Comparison of ENCODE assay signal across 9 mouse cellular contexts in the genomic region with DNA sequence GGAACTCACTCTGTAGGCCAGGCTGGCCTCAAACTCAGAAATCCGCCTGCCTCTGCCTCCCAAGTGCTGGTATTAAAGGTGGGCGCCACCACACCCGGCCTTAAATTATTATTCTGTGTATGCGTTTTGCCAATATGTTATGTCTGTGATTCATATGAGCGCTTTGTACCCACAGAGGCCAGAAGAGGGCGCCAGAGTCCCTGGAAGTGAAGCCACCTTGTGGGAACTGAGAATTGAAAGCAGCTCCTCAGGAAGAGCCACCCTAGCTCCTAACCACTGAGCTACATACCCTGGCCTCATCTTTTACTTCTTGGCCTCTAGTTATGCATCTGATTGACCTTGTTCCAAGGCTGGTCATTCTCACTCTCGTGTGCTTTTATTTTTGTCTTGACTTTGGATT. TPM values are rescaled to one million over a fixed set of nuclear protein-coding genes. Genes with fewer than 3 reads are reported as not detected.
A peak's percentile ranks its signal among the peaks of the same experiment; 100 is the strongest.
DNase-seq lines count a peak whose midpoint lies in the region; ATAC-seq and TF ChIP-seq lines count a peak whose summit lies in the region.
"Had no signal": no experiment of that assay in that cellular context is flagged by ENCODE, and none has a peak within 500 bp of the region (broad histone marks: within the 10 kb centered on the region; RNA-seq: fewer than 3 reads in every experiment).

No protein-coding gene starts in this region.

- TF ChIP-seq POLR2A in heart, adult 2 months (IDR thresholded peaks at IDR 0.05; ENCODE audit: insufficient read depth, low read depth, low read length), result no peak

- no peaks in the 10 kb centered on the region for H3K79me2 ChIP-seq in heart, adult 2 months (replicated peaks; ENCODE audit: control insufficient read depth, insufficient read depth, low read length)

- H3K9me3 ChIP-seq in forebrain, embryonic 14.5 days (replicated peaks; ENCODE audit: control insufficient read depth, low read length), result no peaks in the 10 kb centered on the region
- no peaks in the 10 kb centered on the region for H3K9me3 ChIP-seq in forebrain, embryonic 15.5 days
- no peaks in the 10 kb centered on the region for H3K9me3 ChIP-seq in stomach, postnatal 0 days (ENCODE audit: control insufficient read depth, low read length)

- TF ChIP-seq EP300 in heart, adult 2 months (IDR thresholded peaks at IDR 0.05; ENCODE audit: insufficient read depth, low read depth, low read length), result peak; percentile 81
- TF ChIP-seq EP300 in stomach, postnatal 0 days (optimal IDR thresholded peaks at IDR 0.05), result no peak

- no peaks in the 10 kb centered on the region for H3K27me3 ChIP-seq in forebrain, embryonic 14.5 days (replicated peaks; ENCODE audit: control insufficient read depth, insufficient read depth, low read length)
- H3K27me3 ChIP-seq in forebrain, embryonic 15.5 days, result no peaks in the 10 kb centered on the region
- H3K27me3 ChIP-seq in heart, adult 2 months (ENCODE audit: control insufficient read depth, insufficient read depth, low read length), result no peaks in the 10 kb centered on the region
- H3K27me3 ChIP-seq in stomach, postnatal 0 days (ENCODE audit: control insufficient read depth, insufficient read depth, low read length), result no peaks in the 10 kb centered on the region

- no peak overlapping the region for H3K4me2 ChIP-seq in forebrain, embryonic 14.5 days (ENCODE audit: low read length)
- H3K4me2 ChIP-seq in forebrain, embryonic 15.5 days (replicated peaks), result no peak overlapping the region
- no peak overlapping the region for H3K4me2 ChIP-seq in stomach, postnatal 0 days (replicated peaks; ENCODE audit: low read depth)

- no peaks in the 10 kb centered on the region for H3K36me3 ChIP-seq in forebrain, embryonic 14.5 days (ENCODE audit: control insufficient read depth, insufficient read depth, low read length)
- no peaks in the 10 kb centered on the region for H3K36me3 ChIP-seq in forebrain, embryonic 15.5 days
- peaks cover 11% of the 10 kb centered on the region for H3K36me3 ChIP-seq in heart, adult 2 months (ENCODE audit: control insufficient read depth, insufficient read depth, low read length)
- H3K36me3 ChIP-seq in stomach, postnatal 0 days (ENCODE audit: control insufficient read depth, insufficient read depth, low read length), result no peaks in the 10 kb centered on the region

- DNase-seq in forebrain, embryonic 14.5 days (ENCODE audit: low spot score), result peak; percentile 78
- DNase-seq in T-cell, adult 2 months (ENCODE audit: low spot score), result peak; percentile 83
- peak; percentile 51 to 57 for DNase-seq in cerebellum, postnatal 36 days
- peak; percentile 82 to 89 for DNase-seq in heart, adult 2 months
- DNase-seq in layer of hippocampus, postnatal 25 days (ENCODE audit: extremely low spot score in 1 of 2, low spot score in 1 of 2), result peak; percentile 41 to 83
- peak; percentile 81 for DNase-seq in mesoderm, embryonic 11.5 days (ENCODE audit: low read depth, low spot score)
- peak; percentile 82 for DNase-seq in stomach, postnatal 0 days (ENCODE audit: low spot score)

- WGBS in forebrain, embryonic 14.5 days, result 24% methylated on average over 7 of the region's 7 CpGs
- 35% methylated on average over 7 of the region's 7 CpGs for WGBS in forebrain, embryonic 15.5 days
- 35% methylated on average over 7 of the region's 7 CpGs for WGBS in heart, adult 2 months
- 39% methylated on average over 7 of the region's 7 CpGs for WGBS in stomach, postnatal 0 days

- no peak overlapping the region for H3K9ac ChIP-seq in forebrain, embryonic 14.5 days (ENCODE audit: low read length)
- H3K9ac ChIP-seq in forebrain, embryonic 15.5 days (replicated peaks), result no peak overlapping the region
- H3K9ac ChIP-seq in heart, adult 2 months (ENCODE audit: low read depth, low read length), result no peak overlapping the region
- H3K9ac ChIP-seq in stomach, postnatal 0 days (ENCODE audit: low read length), result no peak overlapping the region

- H3K27ac ChIP-seq in forebrain, embryonic 14.5 days (ENCODE audit: low read depth, low read length), result no peak overlapping the region
- H3K27ac ChIP-seq in forebrain, embryonic 15.5 days (replicated peaks), result no peak overlapping the region
- H3K27ac ChIP-seq in heart, adult 2 months, result no peak overlapping the region
- H3K27ac ChIP-seq in stomach, postnatal 0 days (replicated peaks), result no peak overlapping the region

- peak; percentile 91 for TF ChIP-seq CTCF in heart, adult 2 months (IDR thresholded peaks at IDR 0.05)
- TF ChIP-seq CTCF in stomach, postnatal 0 days (IDR thresholded peaks at IDR 0.05; ENCODE audit: low read depth), result peak; percentile 88

- no peaks in the 10 kb centered on the region for H3K4me1 ChIP-seq in forebrain, embryonic 14.5 days (ENCODE audit: control insufficient read depth, insufficient read depth, low read length)
- H3K4me1 ChIP-seq in forebrain, embryonic 15.5 days, result peaks cover 6% of the 10 kb centered on the region
- H3K4me1 ChIP-seq in heart, adult 2 months (ENCODE audit: control insufficient read depth, insufficient read depth, low read length), result peaks cover 3% of the 10 kb centered on the region
- no peaks in the 10 kb centered on the region for H3K4me1 ChIP-seq in stomach, postnatal 0 days (replicated peaks; ENCODE audit: control insufficient read depth, insufficient read depth)

- intact Hi-C loops in heart, adult 2 months (cut with DNase I), result loop anchor here (1.0 to 10.0 kb wide), 4 partner anchors 47 to 227 kb away; no protein-coding TSS in a partner anchor

- H3K4me3 ChIP-seq in forebrain, embryonic 14.5 days (ENCODE audit: low read depth, low read length), result no peak overlapping the region
- no peak overlapping the region for H3K4me3 ChIP-seq in forebrain, embryonic 15.5 days
- H3K4me3 ChIP-seq in heart, adult 2 months, result no peak overlapping the region
- H3K4me3 ChIP-seq in stomach, postnatal 0 days (ENCODE audit: low read depth, low read length), result no peak overlapping the region
- H3K4me3 ChIP-seq: myocyte had no signal

- no peak for ATAC-seq in forebrain, embryonic 14.5 days
- ATAC-seq in forebrain, embryonic 15.5 days (replicated peaks), result no peak
- ATAC-seq in stomach, postnatal 0 days (ENCODE audit: low FRiP score, low TSS enrichment), result no peak

RNA-seq across cellular contexts. Expression of a gene that starts 2.5 kb away (rescaled TPM):
- polyA plus RNA-seq in forebrain, embryonic 14.5 days (2014; fragmentation: Nextera tagmentation; extraction: Ambion mirVana), result 8.3 and 8.4 TPM in 2 replicates
- 8.0 TPM in 2 replicates for polyA plus RNA-seq in forebrain, embryonic 15.5 days (2015; fragmentation: Nextera tagmentation; extraction: Ambion mirVana)
- 1 to 10 TPM; 3.4 to 4.2 TPM for total RNA-seq in heart, adult 2 months (2021)
- 1.8 and 5.3 TPM in 2 replicates for polyA plus RNA-seq in heart, adult 2 months (2012; rRNA removed)
- total RNA-seq in layer of hippocampus, postnatal 25 days (2021), result 1 to 10 TPM; 4.5 to 4.6 TPM
- 2.3 and 2.5 TPM in 2 replicates for polyA plus RNA-seq in stomach, postnatal 0 days (2015; fragmentation: Nextera tagmentation; extraction: Ambion mirVana)

RNA-seq across cellular contexts. Expression of a gene that starts 20.7 kb away (rescaled TPM):
- polyA plus RNA-seq in forebrain, embryonic 14.5 days (2014; fragmentation: Nextera tagmentation; extraction: Ambion mirVana), result 18.5 and 20.6 TPM in 2 replicates
- polyA plus RNA-seq in forebrain, embryonic 15.5 days (2015; fragmentation: Nextera tagmentation; extraction: Ambion mirVana), result 14.9 and 16.6 TPM in 2 replicates
- 10 to 100 TPM; 24.9 to 25.1 TPM for total RNA-seq in heart, adult 2 months (2021)
- polyA plus RNA-seq in heart, adult 2 months (2012; rRNA removed), result 18.8 and 30.9 TPM in 2 replicates
- total RNA-seq in layer of hippocampus, postnatal 25 days (2021), result 10 to 100 TPM; 16.9 to 19.8 TPM
- 18.1 and 19.1 TPM in 2 replicates for polyA plus RNA-seq in stomach, postnatal 0 days (2015; fragmentation: Nextera tagmentation; extraction: Ambion mirVana)

RNA-seq across cellular contexts. Expression of a gene that starts 35.4 kb away (rescaled TPM):
- polyA plus RNA-seq in forebrain, embryonic 14.5 days (2014; fragmentation: Nextera tagmentation; extraction: Ambion mirVana), result 0.59 and 1.2 TPM in 2 replicates
- 1.1 and 1.3 TPM in 2 replicates for polyA plus RNA-seq in forebrain, embryonic 15.5 days (2015; fragmentation: Nextera tagmentation; extraction: Ambion mirVana)
- 1 to 10 TPM; 3.7 to 4.4 TPM for total RNA-seq in heart, adult 2 months (2021)
- polyA plus RNA-seq in heart, adult 2 months (2012; rRNA removed), result 2.9 and 7.6 TPM in 2 replicates
- 1 to 10 TPM; 1.3 to 2.1 TPM for total RNA-seq in layer of hippocampus, postnatal 25 days (2021)
- 2.5 and 2.7 TPM in 2 replicates for polyA plus RNA-seq in stomach, postnatal 0 days (2015; fragmentation: Nextera tagmentation; extraction: Ambion mirVana)

RNA-seq across cellular contexts. Expression of a gene that starts 53.8 kb away (rescaled TPM):
- polyA plus RNA-seq in forebrain, embryonic 14.5 days (2014; fragmentation: Nextera tagmentation; extraction: Ambion mirVana), result 0.33 and 0.85 TPM in 2 replicates
- polyA plus RNA-seq in forebrain, embryonic 15.5 days (2015; fragmentation: Nextera tagmentation; extraction: Ambion mirVana), result 0.39 and 0.41 TPM in 2 replicates
- total RNA-seq in heart, adult 2 months (2021), result 1 to 10 TPM; 1.5 to 1.8 TPM
- 1.3 and 2.8 TPM in 2 replicates for polyA plus RNA-seq in heart, adult 2 months (2012; rRNA removed)
- 1 to 10 TPM; 1.1 to 1.6 TPM for total RNA-seq in layer of hippocampus, postnatal 25 days (2021)
- 8.7 and 8.8 TPM in 2 replicates for polyA plus RNA-seq in stomach, postnatal 0 days (2015; fragmentation: Nextera tagmentation; extraction: Ambion mirVana)

RNA-seq across cellular contexts. Expression of a gene that starts 59.8 kb away (rescaled TPM):
- not detected in 2 replicates for polyA plus RNA-seq in forebrain, embryonic 14.5 days (2014; fragmentation: Nextera tagmentation; extraction: Ambion mirVana)
- 0.13 and 0.20 TPM in 2 replicates for polyA plus RNA-seq in forebrain, embryonic 15.5 days (2015; fragmentation: Nextera tagmentation; extraction: Ambion mirVana)
- total RNA-seq in heart, adult 2 months (2021), result 1 to 10 TPM; 1.2 to 1.4 TPM
- polyA plus RNA-seq in heart, adult 2 months (2012; rRNA removed), result 0.90 and 2.4 TPM in 2 replicates
- 1 to 10 TPM in 1 of 2 experiments, under 1 TPM in 1; 0.54 to 1.2 TPM for total RNA-seq in layer of hippocampus, postnatal 25 days (2021)
- polyA plus RNA-seq in stomach, postnatal 0 days (2015; fragmentation: Nextera tagmentation; extraction: Ambion mirVana), result 0.61 and 0.74 TPM in 2 replicates
